Mouse (Mus musculus) gastrocnemius, adult 2 months (tissue): ENCODE results near the gene Gm20388. TPM values are rescaled to one million over a fixed set of nuclear protein-coding genes. Genes with fewer than 3 reads are reported as not detected.

Experiments used
- DNase-seq: peaks from one replicate; pipeline ENCODE4 v3.0.0; 2022
- H3K27ac ChIP-seq: fragments of 200-600 bp; 2 replicates; pipeline ENCODE4 v1.8.1; 2022; ENCODE audit warnings: mild to moderate bottlenecking
- H3K4me3 ChIP-seq: fragments of 200-600 bp; 2 replicates; pipeline ENCODE4 v1.8.1; 2022; ENCODE audit warnings: mild to moderate bottlenecking, moderate library complexity
- CTCF ChIP-seq: fragments of 200-600 bp; IDR thresholded peaks from 2 replicates; pipeline ENCODE4 v1.8.1; 2022; ENCODE audit warnings: antibody characterized with exemption, mild to moderate bottlenecking, moderate library complexity
- intact Hi-C: fragments of 180-260 bp; cut with DNase I; formaldehyde crosslinking; loops from one replicate; pipeline ENCODE4 v1.15.1; 2025
- total RNA-seq, 2 experiments: library from RNA; stranded (reverse); gene quantifications; 2 replicates each; pipeline ENCODE4 v1.2.3; 2021

Gene Gm20388
- total RNA-seq, 2 experiments from 2014 or later = 6.1 to 15.0 TPM

DNA sequence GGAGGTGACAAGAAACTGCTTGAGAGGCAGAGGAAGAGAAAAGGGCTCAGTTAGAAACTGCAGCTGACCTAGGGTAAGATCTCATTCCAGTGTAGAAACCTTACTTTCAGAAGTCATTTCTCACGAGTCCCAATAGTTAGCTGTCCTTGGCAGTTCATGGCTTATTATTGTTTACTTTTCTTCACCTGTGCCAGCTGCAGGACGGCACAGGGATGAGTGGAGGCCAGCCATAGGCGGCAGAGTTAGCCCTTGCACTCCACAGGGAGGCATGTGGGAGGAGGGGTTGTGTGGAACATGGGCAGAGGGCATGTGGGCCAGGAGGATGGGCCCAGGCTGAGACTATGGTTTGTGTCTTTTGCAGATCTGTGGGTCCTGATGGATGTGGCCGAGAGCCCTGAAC is 2472.4 kb downstream of the Gm20388 start:
- DNase-seq = no peak
- intact Hi-C loops = loop anchor here (10.0 kb wide), 1 partner anchor 692 kb away; no protein-coding TSS in a partner anchor
- H3K27ac ChIP-seq = no peak overlapping the region
- TF ChIP-seq CTCF = no peak
- no peak overlapping the region for H3K4me3 ChIP-seq

GRCm38 (mm10) chr8:122389357-122389756 is 2478.7 kb downstream of the Gm20388 start:
- Histone ChIP-seq H3K4me3 (no peak overlapping the region), H3K27ac (no peak overlapping the region)
- TF ChIP-seq CTCF = no peak; the same call in 1 of the 2 replicates
- intact Hi-C loops = loop anchor here (10.0 kb wide), 1 partner anchor 685 kb away; no protein-coding TSS in a partner anchor
- no peak for DNase-seq

DNA sequence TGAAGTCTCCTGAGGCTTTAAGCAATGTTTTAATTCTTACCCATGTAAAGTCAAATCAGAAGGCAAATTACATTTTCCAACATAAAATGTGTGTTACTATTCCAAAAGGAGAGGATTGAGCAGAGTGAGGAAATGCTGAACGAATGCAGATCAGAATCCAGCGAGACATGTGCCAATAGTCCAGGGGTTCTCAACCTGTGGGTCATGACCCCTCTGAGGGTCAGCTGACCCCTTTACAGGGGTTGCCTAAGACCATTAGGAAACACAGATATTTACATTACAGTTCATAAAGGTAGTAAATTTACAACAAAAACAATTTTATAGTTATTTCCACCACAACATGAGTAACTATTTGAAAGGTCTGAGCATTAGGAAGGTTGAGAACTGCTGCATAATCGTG is 2480.1 kb downstream of the Gm20388 start:
- H3K27ac ChIP-seq = no peak overlapping the region
- no peak for DNase-seq
- intact Hi-C loops = no loop called here
- H3K4me3 ChIP-seq = no peak overlapping the region
- no peak for TF ChIP-seq CTCF

GRCm38 (mm10) chr8:122393717-122394116 is 2483.1 kb downstream of the Gm20388 start:
- H3K4me3 ChIP-seq = no peak overlapping the region
- H3K27ac ChIP-seq = no peak overlapping the region
- no peak for DNase-seq
- intact Hi-C loops = no loop called here
- TF ChIP-seq CTCF = no peak

DNA sequence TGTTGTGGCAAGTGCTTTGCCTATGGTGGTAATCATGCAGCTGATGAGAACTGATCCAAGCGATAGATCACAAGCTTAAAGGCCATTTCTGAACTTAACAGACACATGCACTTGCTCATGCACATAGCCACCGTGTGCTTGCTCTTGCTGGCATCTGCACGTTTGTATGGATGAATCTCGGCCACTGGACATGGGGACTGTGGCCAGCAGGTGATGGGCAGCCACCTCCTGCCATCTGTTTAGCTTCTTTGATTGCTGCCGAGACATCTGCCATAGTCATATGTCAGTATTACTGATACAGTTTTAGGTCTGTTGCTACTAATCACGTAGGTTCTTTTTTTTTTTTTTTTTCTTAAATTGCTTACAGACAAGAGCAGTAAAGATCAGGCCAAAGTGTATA is 2484.7 kb downstream of the Gm20388 start:
- intact Hi-C loops = no loop called here
- TF ChIP-seq CTCF = no peak
- DNase-seq = no peak
- H3K27ac ChIP-seq = no peak overlapping the region
- no peak overlapping the region for H3K4me3 ChIP-seq

DNA sequence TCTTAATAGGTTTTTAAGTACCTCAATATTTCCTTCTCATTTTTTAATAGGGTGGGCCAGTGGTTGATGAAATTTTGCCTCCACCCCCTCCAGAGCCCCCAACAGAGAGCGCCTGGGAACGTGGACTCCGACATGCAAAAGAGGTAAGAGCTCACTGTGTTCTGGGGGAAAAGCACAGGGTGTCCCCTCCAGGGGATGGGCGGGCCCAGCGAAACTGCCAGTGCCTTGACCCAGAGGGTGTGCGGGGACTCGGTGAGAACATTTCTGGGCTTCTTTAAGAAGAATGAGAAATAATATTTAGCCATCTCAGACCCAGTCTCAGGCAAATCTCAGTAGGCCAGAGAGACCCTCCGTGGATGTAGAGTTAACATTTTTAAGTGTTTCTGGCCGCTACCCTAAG is 2487.5 kb downstream of the Gm20388 start:
- peak; percentile 40 for DNase-seq
- H3K27ac ChIP-seq = no peak overlapping the region
- intact Hi-C loops = no loop called here
- no peak for TF ChIP-seq CTCF
- H3K4me3 ChIP-seq = no peak overlapping the region

- intact Hi-C loops = no loop called here
- DNase-seq = no peak
- TF ChIP-seq CTCF = no peak
Observed at GRCm38 (mm10) chr8:122405146-122405805, 2494.6 kb downstream of the Gm20388 start.

DNA sequence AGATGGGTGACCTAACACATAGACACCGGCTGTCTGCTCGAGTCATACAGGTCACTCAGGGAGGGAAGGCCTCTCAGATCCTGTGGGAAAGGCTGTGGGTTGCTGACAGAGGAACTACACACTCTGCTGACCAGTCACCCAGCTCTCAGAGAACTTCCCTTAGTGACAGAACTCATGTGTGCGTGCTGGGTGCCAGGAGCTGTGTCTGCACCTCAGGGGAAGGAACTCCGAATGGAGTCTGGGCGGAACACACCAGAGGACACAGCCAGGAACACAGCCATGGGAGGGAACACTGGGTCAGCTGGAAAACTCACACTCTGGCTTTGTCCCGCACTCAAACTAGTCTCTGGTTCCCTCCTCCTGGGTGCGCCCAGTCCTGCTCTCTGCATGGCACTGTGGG is 2497.0 kb downstream of the Gm20388 start:
- intact Hi-C loops = no loop called here
- DNase-seq = peak; percentile 42
- TF ChIP-seq CTCF = no peak
- H3K27ac ChIP-seq = peak overlapping the region; percentile 64
- no peak overlapping the region for H3K4me3 ChIP-seq

More at GRCm38 (mm10) chr8:122405146-122405805, 2494.6 kb downstream of the Gm20388 start:
- Histone ChIP-seq H3K27ac (no peak overlapping the region), H3K4me3 (no peak overlapping the region)

DNA sequence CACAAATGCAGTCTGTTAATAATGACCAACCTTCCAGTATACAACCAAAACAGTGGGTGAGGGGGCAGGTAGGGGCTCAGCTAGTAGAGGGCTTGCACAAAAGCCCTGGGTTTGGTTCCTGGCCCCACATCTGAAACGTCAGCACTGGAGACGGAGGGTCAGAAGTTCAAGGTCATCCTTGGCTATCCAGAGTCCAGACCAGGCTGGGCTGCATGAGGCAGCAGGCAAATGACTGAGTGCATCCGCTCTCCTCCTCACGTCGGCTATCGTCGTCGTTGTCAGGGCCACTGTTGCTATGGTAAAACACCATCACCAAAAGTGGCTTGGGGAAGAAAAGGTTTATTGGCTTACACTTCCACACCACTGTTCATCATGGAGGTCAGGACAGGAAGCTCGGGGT is 2503.7 kb downstream of the Gm20388 start:
- intact Hi-C loops = no loop called here

DNA sequence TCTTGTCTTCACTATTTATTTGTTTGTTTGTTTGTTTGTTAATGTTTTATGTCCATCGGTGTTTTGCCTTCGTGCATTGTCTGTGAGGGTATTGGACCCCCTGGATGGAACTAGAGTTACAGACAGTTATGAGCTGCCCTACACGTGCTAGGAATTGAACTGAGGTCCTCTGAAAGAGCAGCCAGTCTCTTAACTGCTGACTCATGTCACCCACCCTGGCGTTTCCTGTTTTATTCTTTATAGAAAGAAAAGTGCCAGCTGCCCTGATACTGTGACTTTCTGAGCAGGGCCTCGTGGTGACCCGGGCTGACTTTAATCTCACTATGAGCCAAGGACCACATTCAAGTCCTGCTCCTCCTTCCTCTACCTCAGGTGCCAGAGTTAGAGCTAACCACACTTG is 2504.9 kb downstream of the Gm20388 start:
- TF ChIP-seq CTCF = no peak
- Histone ChIP-seq H3K27ac (no peak overlapping the region), H3K4me3 (no peak overlapping the region)
- intact Hi-C loops = no loop called here
- DNase-seq = no peak

More for the DNA sequence above, 2503.7 kb downstream of the Gm20388 start:
- Histone ChIP-seq H3K4me3 (no peak overlapping the region), H3K27ac (no peak overlapping the region)
- no peak for TF ChIP-seq CTCF
- no peak for DNase-seq

DNA sequence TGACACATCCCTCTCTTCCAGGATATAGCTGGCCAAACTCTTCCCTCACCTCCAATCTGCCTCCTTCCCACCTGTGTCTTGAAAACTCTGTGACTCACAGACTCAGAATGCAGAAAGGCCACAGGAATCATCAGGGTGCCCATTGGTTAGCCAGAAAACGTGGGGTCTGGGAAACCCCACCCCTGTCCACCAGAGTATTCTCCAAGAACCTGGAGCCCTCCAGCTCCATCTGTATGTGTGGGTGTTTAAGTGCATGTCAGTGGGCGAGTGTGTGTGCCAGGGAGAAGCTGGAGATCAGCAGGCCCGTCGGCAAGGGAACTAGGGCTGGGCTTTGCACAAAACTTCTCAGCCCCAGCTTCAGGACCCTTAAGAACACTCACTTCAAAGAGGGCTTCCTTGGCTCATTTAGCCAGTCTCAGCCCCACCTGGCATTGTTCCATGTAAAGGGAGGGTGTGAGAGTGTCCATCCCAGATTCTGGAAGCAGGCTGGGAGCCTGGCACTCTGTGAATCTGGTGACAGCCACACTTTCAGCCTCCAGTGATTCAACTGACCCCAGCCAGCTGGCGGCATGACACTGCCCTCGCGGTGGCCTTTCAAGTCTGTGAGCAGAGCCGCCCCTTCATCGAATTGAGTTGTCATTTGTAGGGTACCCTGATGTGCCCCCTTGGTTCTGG is 2509.4 kb downstream of the Gm20388 start:
- TF ChIP-seq CTCF = no peak
- intact Hi-C loops = no loop called here
- H3K27ac ChIP-seq = no peak overlapping the region
- no peak overlapping the region for H3K4me3 ChIP-seq
- DNase-seq = no peak

- no peak within 1 kb of the TSS for H3K4me3 ChIP-seq
- no peak for DNase-seq
- TF ChIP-seq CTCF = no peak
- H3K27ac ChIP-seq = no peak within 1 kb of the TSS
- intact Hi-C loops = no loop called here
Observed at GRCm38 (mm10) chr8:122421376-122422070, 2510.9 kb downstream of the Gm20388 start, which contains the start of gene Il17c. TSS of gene Il17c (plus strand) at chr8:122422020.

- no peak for DNase-seq
- intact Hi-C loops = no loop called here
- no peak overlapping the region for H3K4me3 ChIP-seq
- TF ChIP-seq CTCF = no peak
- peak overlapping the region; percentile 20; the same call in 1 of the 2 replicates for H3K27ac ChIP-seq
Observed at GRCm38 (mm10) chr8:122423217-122423616, 2512.6 kb downstream of the Gm20388 start.
